Mouse (Mus musculus) embryo, embryonic 9.5 days (tissue): ENCODE results near the gene Fam53b.

Source experiments
- DNase-seq: peaks from one replicate; pipeline ENCODE4 v3.0.0-alpha.2; 2017; ENCODE audit errors: extremely low spot score

Fam53b gene

DNA sequence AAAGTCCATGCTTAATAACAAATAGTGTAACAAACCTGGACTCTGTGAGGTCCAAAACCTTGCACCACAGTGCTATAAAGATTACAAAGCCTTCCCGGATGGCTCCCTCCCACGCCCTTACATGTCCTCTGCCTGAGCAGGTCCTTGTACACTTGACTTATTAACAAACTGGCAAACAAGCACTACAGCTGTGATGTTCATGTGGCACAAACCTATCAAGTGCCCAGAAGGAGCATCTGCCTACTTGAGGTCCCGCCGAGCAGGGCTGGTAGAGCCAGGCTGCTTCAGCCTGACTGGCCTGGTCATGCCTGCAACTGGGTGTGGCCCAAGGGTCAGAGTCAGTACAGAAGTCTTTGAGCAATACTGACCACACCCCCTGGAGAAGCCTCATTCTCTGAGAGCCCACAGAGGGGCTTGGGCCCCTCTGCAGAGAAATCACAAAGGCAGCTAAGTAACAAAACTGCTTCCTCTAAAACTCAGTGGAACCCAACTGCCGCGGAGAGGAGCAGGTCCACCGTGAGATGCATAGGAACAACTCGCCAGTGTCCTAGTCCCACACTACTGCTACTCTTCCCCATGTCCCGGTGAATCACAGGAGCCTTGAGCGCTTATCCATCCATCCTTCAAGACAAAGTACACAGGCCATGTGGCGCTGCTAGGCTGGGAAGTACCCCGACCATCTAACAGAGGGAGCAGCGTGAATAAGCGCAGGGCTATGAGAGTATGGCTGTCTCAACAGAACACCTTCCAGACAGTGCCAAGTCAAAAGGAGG is 23.1 kb downstream of the Fam53b start:
- DNase-seq: no peak

DNA sequence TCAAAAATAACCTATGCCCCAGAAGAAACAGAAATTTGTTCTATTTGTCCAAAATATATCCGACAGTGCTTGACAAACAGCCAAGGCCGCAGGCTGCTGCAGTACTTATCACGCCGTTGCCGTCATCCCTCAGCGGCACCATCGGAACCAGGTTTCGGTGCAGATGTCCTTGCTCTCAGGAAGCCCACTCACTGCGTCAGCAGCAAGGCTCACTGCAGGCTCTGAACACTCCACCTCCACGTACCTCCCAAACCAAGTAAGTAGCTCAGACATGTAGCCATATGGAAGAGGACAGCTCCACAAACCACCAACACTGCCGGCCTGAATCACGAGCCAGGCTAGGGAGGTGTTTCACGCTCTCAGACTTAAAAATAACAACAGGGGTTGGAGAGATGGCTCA is 24.9 kb downstream of the Fam53b start:
- no peak for DNase-seq

- DNase-seq: no peak
These were observed 26.0 kb downstream of the Fam53b start for GRCm38 (mm10) chr7:132787496-132788190.

DNA sequence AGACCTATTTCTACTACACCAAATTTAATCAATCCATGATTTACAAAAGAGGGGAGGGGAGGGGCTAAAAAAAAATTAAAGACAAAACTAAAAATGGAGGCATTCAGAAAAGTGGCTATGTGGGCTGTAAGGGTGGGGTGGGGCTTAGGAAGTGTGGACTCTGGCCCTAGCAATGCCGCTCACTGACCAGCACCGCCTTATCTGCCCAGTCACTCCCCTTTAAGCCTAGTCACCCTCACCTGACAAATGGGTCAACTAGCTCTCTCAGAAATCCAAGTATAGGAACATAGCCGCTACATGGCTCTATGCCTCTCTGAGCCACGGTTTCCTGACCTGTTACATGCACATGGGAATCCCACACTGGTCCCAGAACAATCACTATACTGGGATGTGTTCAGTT is 26.7 kb downstream of the Fam53b start:
- DNase-seq: no peak

DNA sequence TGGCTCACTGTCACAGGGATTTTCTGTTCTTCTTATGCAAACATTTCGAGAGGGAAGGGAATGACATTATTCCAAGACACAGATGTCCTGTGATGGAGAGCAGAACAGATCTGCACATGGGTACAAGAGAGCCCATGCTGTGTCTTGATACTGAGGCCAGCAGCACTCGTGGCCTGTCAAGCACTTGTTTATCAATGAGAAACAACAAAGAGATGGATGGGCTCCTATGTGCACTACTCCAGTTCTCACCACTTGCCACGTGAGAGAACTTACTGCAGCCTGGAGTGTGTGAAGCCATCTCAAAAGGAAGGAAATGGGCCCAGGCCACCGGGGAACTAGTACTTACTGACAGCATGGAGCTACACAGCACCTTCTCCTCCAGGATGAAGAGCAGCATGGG is 27.2 kb downstream of the Fam53b start:
- no peak for DNase-seq

GRCm38 (mm10) chr7:132786011-132786410 is 27.7 kb downstream of the Fam53b start:
- DNase-seq: no peak

- no peak for DNase-seq
These were observed 29.6 kb downstream of the Fam53b start for GRCm38 (mm10) chr7:132784101-132784500.

DNA sequence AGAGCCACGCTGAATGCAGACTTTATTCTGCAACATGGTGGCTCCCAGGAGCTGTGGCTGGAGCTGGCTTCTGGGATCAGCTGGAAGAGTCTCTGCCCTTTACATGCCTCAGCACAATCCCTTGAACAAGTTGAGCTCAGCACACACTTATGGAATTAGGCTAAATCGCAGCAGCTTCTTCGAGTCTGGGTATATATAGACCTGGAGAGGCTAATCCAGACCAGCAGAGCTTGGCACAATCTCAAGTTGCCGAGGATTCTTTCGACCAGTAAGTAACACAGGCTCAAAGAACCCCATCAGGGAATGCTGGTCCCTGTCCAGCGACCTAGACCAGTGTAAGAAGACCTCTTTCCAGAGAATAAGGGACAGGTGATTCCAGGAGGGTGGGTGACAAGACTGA is 31.8 kb downstream of the Fam53b start:
- DNase-seq: no peak

GRCm38 (mm10) chr7:132781130-132781814 is 32.4 kb downstream of the Fam53b start:
- DNase-seq: peak; percentile 53

- peak; percentile 22 for DNase-seq
These were observed 33.1 kb downstream of the Fam53b start for GRCm38 (mm10) chr7:132780611-132781010.

GRCm38 (mm10) chr7:132778630-132779029 is 35.1 kb downstream of the Fam53b start:
- DNase-seq: no peak

- DNase-seq: no peak
These were observed 35.8 kb downstream of the Fam53b start for GRCm38 (mm10) chr7:132777728-132778453.

GRCm38 (mm10) chr7:132777117-132777516 is 36.6 kb downstream of the Fam53b start:
- no peak for DNase-seq

DNA sequence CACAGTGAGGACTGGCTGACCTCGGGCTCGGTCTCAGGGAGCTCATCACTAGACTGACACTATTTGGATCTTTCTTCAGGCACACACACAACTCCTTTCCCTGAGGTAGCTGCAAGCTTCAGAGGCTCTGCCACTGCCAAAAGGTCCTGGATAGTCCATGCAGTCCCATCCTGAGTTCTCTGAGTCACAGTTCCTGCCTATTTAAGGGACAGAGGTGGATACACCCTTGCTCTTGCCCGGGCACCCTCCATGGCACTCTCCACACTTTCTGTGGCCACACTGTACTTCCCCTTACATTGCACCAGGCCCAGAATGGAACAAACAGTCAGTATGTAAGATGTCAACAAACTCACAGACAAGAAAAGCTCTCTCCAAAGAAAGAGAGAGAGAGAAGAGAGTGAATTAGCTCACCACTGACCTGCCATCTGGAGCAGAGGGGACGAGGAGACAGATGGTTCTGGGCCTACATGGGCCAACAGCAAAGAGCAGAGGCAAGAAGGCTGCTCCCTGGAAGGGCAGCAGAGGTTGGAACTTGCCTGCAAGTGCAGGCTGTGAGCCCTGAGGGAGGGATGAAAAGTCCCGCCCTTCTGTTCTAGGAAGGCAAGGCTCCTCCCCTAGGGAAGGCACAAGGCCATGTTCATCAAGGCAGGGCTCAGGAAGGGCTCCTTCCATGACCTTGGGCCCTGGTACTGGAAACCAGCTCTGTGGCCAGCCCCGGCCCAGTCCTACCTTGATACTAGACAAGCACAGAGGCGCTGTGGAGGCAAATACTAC is 37.2 kb downstream of the Fam53b start:
- no peak for DNase-seq

DNA sequence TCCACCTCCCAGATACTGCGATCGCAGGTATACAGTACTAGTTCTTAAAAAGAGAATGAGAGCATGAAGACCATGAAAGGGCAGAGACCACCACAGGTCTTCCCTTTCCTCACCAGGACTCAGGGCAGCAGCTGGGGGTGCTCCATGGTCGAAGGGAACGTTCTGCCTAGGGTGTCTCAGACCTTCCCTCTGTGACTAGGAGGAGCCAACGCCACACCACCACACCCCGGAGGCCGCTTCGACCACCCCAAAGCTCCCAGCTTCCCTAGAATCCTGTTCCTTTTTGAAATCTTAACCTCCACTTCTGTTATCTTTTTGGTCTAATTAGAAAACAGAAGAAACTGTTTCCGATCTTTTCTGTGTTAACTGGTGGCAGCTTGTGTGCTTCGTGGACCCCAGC is 37.8 kb downstream of the Fam53b start:
- DNase-seq: no peak

DNA sequence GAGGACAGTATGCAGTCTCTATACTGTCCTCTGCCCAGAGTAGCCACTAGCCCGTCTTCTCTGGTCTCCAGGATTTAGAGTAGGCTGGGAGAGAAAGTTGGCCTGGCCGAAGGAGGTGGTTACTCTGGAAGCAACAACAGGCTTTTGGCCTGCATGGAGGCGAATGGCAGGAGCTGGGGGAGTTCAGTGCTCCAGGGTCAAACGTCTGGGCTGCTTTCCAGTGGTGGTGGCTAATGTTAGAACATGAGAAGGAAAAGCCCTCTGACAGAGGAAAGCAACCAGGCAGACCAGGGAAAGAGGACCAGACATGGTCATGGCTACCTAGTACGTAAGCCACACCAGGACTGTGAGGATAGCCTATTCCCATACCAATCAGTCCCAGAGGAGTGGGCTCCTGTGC is 38.4 kb downstream of the Fam53b start:
- DNase-seq: no peak

GRCm38 (mm10) chr7:132773011-132773705 is 40.5 kb downstream of the Fam53b start:
- no peak for DNase-seq

- no peak for DNase-seq
These were observed 41.2 kb downstream of the Fam53b start for GRCm38 (mm10) chr7:132772440-132772839.

DNA sequence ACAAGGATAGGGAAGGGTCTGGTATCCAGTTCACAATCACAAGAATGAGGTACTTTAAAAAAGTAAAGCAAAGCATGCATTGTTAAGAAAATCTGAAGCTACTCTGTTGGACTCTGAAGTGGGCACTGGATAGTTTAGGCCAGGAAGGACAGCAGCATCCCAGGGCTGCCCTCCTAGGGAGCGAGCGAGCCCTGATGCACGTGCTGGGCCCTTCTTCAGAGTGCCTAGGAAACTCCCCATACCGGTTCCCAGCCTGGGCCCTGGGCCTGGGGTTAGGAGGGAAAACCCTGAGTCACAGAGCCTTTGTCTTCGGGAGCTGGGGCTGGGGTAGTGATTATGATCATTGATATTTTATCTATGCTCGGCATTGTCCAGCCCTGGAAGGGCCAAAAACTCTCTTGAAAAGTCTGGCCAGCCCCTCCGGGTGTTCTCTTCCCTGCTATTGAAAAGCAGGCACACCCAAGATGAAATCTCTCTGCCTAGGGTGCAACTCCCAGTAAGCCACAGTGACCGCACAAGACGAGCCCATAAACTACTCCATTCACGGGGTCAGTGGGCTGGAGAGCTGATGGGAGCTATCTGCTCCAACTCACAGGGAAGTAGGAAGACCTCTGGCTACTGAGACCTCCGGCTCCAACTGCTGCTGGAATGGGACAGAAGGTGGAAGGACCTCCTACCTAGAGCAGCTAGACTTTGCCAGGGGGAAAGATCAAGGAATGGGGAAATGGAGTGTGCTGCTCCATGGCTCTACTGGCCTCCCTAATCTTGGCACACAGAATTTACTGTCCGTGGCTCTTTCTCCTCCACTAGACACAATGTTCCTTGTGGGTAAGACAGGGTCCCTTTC is 45.0 kb downstream of the Fam53b start:
- DNase-seq: no peak

DNA sequence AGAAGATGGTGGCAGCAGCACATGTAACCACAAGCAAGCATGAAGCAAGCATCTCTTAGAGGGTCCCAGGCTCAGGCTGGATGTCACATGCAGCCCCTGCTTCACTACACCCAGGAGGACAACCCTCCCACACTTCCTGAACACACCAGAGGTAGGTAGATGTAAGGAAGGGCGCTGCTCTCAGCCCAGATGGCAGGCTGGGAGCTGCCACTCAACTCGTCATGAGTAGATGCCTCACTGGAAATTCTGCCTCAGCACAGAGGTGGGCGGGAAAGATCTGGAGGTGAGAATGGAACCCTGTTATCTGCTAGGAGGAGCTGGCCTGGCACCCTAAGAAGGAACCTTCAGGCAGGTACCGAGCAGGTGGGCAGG is 45.7 kb downstream of the Fam53b start:
- DNase-seq: no peak
